Mouse (Mus musculus) ovary, postnatal 10 days (tissue): ENCODE data around the gene Fam217b.

Source experiments
- DNase-seq: peaks from one replicate; pipeline ENCODE4 v3.0.0; 2022; ENCODE audit warnings: low spot score

Fam217b gene

GRCm38 (mm10) chr2:178437311-178437710 is 23.0 kb downstream of the Fam217b start:
- DNase-seq, result no peak

- no peak for DNase-seq
Measured at GRCm38 (mm10) chr2:178449386-178449785, 35.1 kb downstream of the Fam217b start.

GRCm38 (mm10) chr2:178450236-178450635 is 35.9 kb downstream of the Fam217b start:
- no peak for DNase-seq

- DNase-seq, result no peak
Measured at GRCm38 (mm10) chr2:178450961-178451360, 36.6 kb downstream of the Fam217b start.

- peak; percentile 5 for DNase-seq
Measured at GRCm38 (mm10) chr2:178454664-178455516, 40.6 kb downstream of the Fam217b start.

- DNase-seq, result no peak
Measured at GRCm38 (mm10) chr2:178457414-178457813, 43.1 kb downstream of the Fam217b start.

GRCm38 (mm10) chr2:178460353-178460752 is 46.0 kb downstream of the Fam217b start:
- no peak for DNase-seq

- DNase-seq, result no peak
Measured at GRCm38 (mm10) chr2:178471546-178472480, 57.5 kb downstream of the Fam217b start.

GRCm38 (mm10) chr2:178473916-178474315 is 59.6 kb downstream of the Fam217b start:
- DNase-seq, result no peak
